Mouse (Mus musculus) neural tube, embryonic 11.5 days (tissue): ENCODE measurements at regions not wholly inside any gene's neighbourhood (a gene's known extent, or its start where the extent isn't known, plus 50 kb on each side); places are given as distances from the start of the nearest gene placed in this dataset.

Source experiments
- ATAC-seq: fragments of 200-750 bp; cut with Nextera tagmentation; 2 replicates; pipeline ENCODE4 v1.8.0; 2017; ENCODE audit warnings: moderate number of reproducible peaks, mild to moderate bottlenecking, moderate TSS enrichment, moderate library complexity; ENCODE audit not compliant: insufficient read depth, low FRiP score, low TSS enrichment
- DNase-seq: peaks from one replicate; pipeline ENCODE4 v3.0.0-alpha.2; 2015; ENCODE audit warnings: low spot score
- H3K27ac ChIP-seq: fragments of 300-500 bp; sonication (generic); 2 replicates; pipeline ENCODE4 v1.5.1; 2014; ENCODE audit warnings: low read depth, mild to moderate bottlenecking, low read length
- H3K27me3 ChIP-seq: fragments of 300-500 bp; sonication (generic); 2 replicates; pipeline ENCODE4 v1.6.1; 2014; ENCODE audit warnings: mild to moderate bottlenecking, low read length, mixed read lengths; ENCODE audit not compliant: control insufficient read depth, insufficient read depth
- H3K36me3 ChIP-seq: fragments of 300-500 bp; sonication (generic); 2 replicates; pipeline ENCODE4 v1.6.1; 2014; ENCODE audit warnings: mild to moderate bottlenecking, low read length, moderate library complexity, mixed read lengths; ENCODE audit not compliant: control insufficient read depth, insufficient read depth
- H3K4me1 ChIP-seq: fragments of 300-500 bp; sonication (generic); 2 replicates; pipeline ENCODE4 v1.6.1; 2014; ENCODE audit warnings: low read length, mixed read lengths; ENCODE audit not compliant: control insufficient read depth, insufficient read depth
- H3K4me2 ChIP-seq: fragments of 300-500 bp; sonication (generic); 2 replicates; pipeline ENCODE4 v1.6.1; 2014; ENCODE audit warnings: low read depth, mild to moderate bottlenecking, moderate library complexity
- H3K4me3 ChIP-seq: fragments of 300-500 bp; sonication (generic); 2 replicates; pipeline ENCODE4 v1.5.1; 2014; ENCODE audit warnings: low read depth, low read length
- H3K9ac ChIP-seq: fragments of 300-500 bp; sonication (generic); 2 replicates; pipeline ENCODE4 v1.6.1; 2014; ENCODE audit warnings: mild to moderate bottlenecking, low read length
- H3K9me3 ChIP-seq: fragments of 300-500 bp; sonication (generic); 2 replicates; pipeline ENCODE4 v1.6.1; 2016; ENCODE audit warnings: low read length; ENCODE audit not compliant: control insufficient read depth
- WGBS: fragments of 180-500 bp; shearing (Covaris S2); extraction: QIAGEN DNeasy Blood & Tissue Kit; methylation state at CpG from one replicate; pipeline ENCODE4 v1.1.7; 2014; 5-methylcytosine and 5-hydroxymethylcytosine counted together

DNA sequence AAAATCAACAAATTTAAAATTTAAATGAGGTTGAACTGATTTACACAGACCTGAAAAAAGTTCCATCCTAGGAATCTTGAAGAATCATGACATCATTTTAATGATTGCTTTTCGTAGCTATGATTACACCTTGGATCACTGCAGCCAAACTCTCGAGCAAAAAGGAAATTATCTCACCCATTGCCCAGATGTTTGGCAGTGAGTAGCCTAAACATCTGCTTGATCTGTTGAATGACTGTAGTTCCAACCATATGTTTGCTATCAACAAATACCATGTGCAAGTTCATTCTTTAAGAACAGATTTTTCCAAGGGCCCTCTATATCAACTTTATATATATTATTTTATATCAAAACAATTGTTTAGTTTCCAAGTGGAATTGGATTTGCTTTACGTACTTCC, 296.6 kb downstream of the Dmac1 start:
- Histone ChIP-seq H3K4me1 (no peaks in the 10 kb centered on the region), H3K4me3 (no peak overlapping the region), H3K36me3 (no peaks in the 10 kb centered on the region), H3K27me3 (no peaks in the 10 kb centered on the region), H3K27ac (no peak overlapping the region), H3K4me2 (no peak overlapping the region), H3K9ac (no peak overlapping the region), H3K9me3 (no peaks in the 10 kb centered on the region)
- no peak for DNase-seq
- WGBS = 80% methylated on average over 3 of the region's 3 CpGs
- ATAC-seq = no peak; the same call in 1 of the 2 replicates

DNA sequence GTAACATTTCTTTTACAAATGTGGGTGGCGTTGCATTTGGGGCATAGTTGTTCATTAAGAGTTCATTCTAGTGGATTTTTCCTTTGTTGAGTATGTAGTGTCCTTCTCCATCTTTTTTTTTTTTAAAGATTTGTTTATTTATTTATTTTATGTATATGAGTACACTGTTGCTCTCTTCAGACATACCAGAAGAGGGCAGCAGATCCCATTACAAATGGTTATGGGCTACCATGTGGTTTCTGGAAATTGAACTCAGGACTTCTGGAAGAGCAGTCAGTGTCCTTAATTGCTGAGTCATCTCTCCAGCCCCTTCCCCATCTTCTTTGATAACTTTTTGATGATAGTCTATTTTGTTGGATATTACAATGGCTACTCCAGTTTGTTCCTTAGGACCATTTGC, 306.0 kb downstream of the Dmac1 start:
- peak; percentile 31; the same call in 1 of the 2 replicates for ATAC-seq

More for the DNA sequence above, 306.0 kb downstream of the Dmac1 start:
- Histone ChIP-seq H3K27me3 (no peaks in the 10 kb centered on the region), H3K9ac (no peak overlapping the region), H3K27ac (no peak overlapping the region), H3K4me1 (no peaks in the 10 kb centered on the region), H3K36me3 (no peaks in the 10 kb centered on the region), H3K4me3 (no peak overlapping the region), H3K4me2 (no peak overlapping the region), H3K9me3 (no peaks in the 10 kb centered on the region)
- DNase-seq = no peak
- WGBS = 93% methylated on average over 1 of the region's 1 CpGs
